Mouse (Mus musculus) macrophage (primary cell): ENCODE measurements around the gene Rpl5. TPM values are rescaled to one million over a fixed set of nuclear protein-coding genes. Genes with fewer than 3 reads are reported as not detected.

Experiments
- H3K27ac ChIP-seq: fragments of 350-480 bp; formaldehyde crosslinking; 2 replicates; pipeline ENCODE4 v1.9.0; 2021
- H3K36me3 ChIP-seq: fragments of 350-480 bp; formaldehyde crosslinking; 2 replicates; pipeline ENCODE4 v1.9.0; 2021; ENCODE audit errors: inconsistent target
- H3K4me3 ChIP-seq: fragments of 350-480 bp; formaldehyde crosslinking; 2 replicates; pipeline ENCODE4 v1.9.0; 2021; ENCODE audit errors: inconsistent target
- H3K79me2 ChIP-seq: fragments of 350-480 bp; formaldehyde crosslinking; 2 replicates; pipeline ENCODE4 v1.9.0; 2021; ENCODE audit errors: inconsistent target
- WGBS: methylation state at CpG from one replicate; pipeline ENCODE4 v1.1.7; 2026; ENCODE audit warnings: inconsistent platforms; ENCODE audit not compliant: missing documents; 5-methylcytosine and 5-hydroxymethylcytosine counted together
- polyA plus RNA-seq: library from polyadenylated mRNA; stranded (reverse); fragments of 250-400 nt; gene quantifications from 3 replicates; pipeline ENCODE4 v1.2.4, GENCODE M21; 2018; ENCODE audit warnings: inconsistent platforms

Gene Rpl5
- polyA plus RNA-seq, 1 experiment from 2014 or later = 189 TPM

GRCm38 (mm10) chr5:107943526-107943925 lies 43.2 kb downstream of the Rpl5 start:
- Histone ChIP-seq H3K4me3 (no peak overlapping the region), H3K27ac (no peak overlapping the region), H3K36me3 (no peaks in the 10 kb centered on the region), H3K79me2 (peaks cover 66% of the 10 kb centered on the region)
- WGBS = 99% methylated on average over 6 of the region's 6 CpGs

- 36% methylated on average over 1 of the region's 1 CpGs for WGBS
- Histone ChIP-seq H3K27ac (peak overlapping the region; percentile 68), H3K79me2 (peaks cover 78% of the 10 kb centered on the region), H3K4me3 (no peak overlapping the region), H3K36me3 (no peaks in the 10 kb centered on the region)
Observed at GRCm38 (mm10) chr5:107946475-107946874, 46.2 kb downstream of the Rpl5 start.

GRCm38 (mm10) chr5:107947548-107947947 lies 47.2 kb downstream of the Rpl5 start:
- H3K4me3 ChIP-seq = no peak overlapping the region
- H3K79me2 ChIP-seq = peaks cover 82% of the 10 kb centered on the region
- H3K36me3 ChIP-seq = no peaks in the 10 kb centered on the region
- WGBS = 90% methylated on average over 2 of the region's 2 CpGs
- peak overlapping the region; percentile 68 for H3K27ac ChIP-seq

GRCm38 (mm10) chr5:107948899-107949298 lies 48.6 kb downstream of the Rpl5 start:
- peaks cover 82% of the 10 kb centered on the region for H3K79me2 ChIP-seq
- H3K36me3 ChIP-seq = no peaks in the 10 kb centered on the region
- WGBS = 93% methylated on average over 1 of the region's 1 CpGs
- H3K27ac ChIP-seq = peak overlapping the region; percentile 84
- no peak overlapping the region for H3K4me3 ChIP-seq

DNA sequence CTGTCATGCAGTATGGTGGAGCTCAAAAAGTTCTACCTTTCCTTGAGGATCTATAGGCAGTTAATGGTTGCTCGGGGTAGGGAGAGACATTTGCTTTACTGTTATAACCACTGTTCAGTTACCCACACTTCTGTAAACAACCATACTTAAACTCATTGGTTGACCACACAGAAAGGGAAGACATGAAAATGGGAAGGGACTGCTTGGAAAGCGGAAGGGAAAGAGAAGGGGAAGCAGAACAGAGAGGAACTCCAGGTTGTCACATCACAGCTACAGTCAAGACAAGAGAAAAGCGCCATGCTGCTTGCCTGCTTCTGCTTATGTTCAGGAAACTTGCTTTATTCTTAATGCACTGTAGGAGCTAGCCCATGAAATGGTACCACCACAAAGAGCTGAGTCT lies 49.3 kb downstream of the Rpl5 start:
- Histone ChIP-seq H3K36me3 (no peaks in the 10 kb centered on the region), H3K4me3 (no peak overlapping the region), H3K27ac (peak overlapping the region; percentile 84), H3K79me2 (peaks cover 82% of the 10 kb centered on the region)
- 0% methylated on average over 3 of the region's 3 CpGs for WGBS

- Histone ChIP-seq H3K27ac (peak overlapping the region; percentile 84), H3K79me2 (peaks cover 82% of the 10 kb centered on the region), H3K4me3 (no peak overlapping the region), H3K36me3 (no peaks in the 10 kb centered on the region)
- 19% methylated on average over 5 of the region's 5 CpGs for WGBS
Observed at GRCm38 (mm10) chr5:107950643-107951042, 50.3 kb downstream of the Rpl5 start.

Other genes starting within 250 kb of the Rpl5 start
- 0.11 to 0.19 TPM (median 0.15 TPM) in 3 replicates for gene Gfi1, start 174.5 kb upstream of the Rpl5 start, polyA plus RNA-seq
- gene Ube2d2b, start 70.4 kb upstream of the Rpl5 start, polyA plus RNA-seq = not detected in 3 replicates
- 16.3 to 20.2 TPM (median 19.8 TPM) in 3 replicates for gene Evi5, start 25.4 kb upstream of the Rpl5 start, polyA plus RNA-seq
- 9.4 to 24.9 TPM (median 18.7 TPM) in 3 replicates for gene Fam69a, start 86.6 kb downstream of the Rpl5 start, polyA plus RNA-seq
- gene Mtf2, start 165.2 kb downstream of the Rpl5 start, polyA plus RNA-seq = 12.2 to 17.6 TPM (median 17.4 TPM) in 3 replicates
- gene Tmed5, start 232.1 kb downstream of the Rpl5 start, polyA plus RNA-seq = 60.5 to 113 TPM (median 90.3 TPM) in 3 replicates
- 0.09 to 0.57 TPM (median 0.36 TPM) in 3 replicates for gene Ccdc18, start 232.4 kb downstream of the Rpl5 start, polyA plus RNA-seq